Mouse (Mus musculus) frontal cortex, postnatal 10 days (tissue): ENCODE measurements around the gene Mst1r.

Experiments used
- DNase-seq, 2 experiments: peaks; one replicate each; pipeline ENCODE4 v3.0.0; 2022; ENCODE audit warnings: low spot score in 2 of 2, mixed read lengths in 1 of 2

Mst1r gene

DNA sequence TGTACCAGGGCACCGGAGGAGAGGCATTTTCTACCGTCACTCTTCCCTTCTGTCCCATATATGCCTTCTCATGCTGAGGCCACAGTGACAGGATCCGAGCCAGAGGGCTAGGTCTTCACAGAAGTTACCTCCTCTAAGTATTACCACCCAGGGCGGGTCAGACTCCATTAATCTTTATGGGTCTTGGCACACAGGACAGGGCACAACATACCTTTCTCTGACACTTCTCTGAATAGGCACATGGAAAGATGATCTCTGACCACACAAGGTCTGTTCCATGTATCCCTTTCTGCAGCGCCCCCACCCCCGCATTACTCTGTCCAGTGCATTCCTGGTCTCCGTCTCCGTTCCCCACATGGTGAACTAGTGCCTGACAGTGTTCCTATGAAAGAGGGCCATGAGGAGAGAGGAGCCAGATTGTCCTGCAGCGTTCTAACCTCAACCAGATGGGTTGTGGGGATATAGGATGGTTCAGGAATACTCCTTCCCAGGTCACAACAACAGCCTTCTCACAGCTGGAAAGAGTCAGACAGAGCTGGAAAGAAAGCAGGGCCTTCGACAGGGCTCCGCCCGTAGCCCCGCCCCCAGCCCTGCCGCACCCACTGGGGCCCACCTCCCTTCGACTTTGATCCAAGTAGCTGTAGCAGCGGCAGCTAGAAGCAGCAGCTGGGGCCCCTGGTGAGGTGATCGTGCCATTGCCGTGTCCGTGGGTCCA is at the start of gene Mst1r:
Gene Mst1r, plus strand, starts transcription at position 622 of the 715 bp plus-strand sequence.
- no peak for DNase-seq

DNA sequence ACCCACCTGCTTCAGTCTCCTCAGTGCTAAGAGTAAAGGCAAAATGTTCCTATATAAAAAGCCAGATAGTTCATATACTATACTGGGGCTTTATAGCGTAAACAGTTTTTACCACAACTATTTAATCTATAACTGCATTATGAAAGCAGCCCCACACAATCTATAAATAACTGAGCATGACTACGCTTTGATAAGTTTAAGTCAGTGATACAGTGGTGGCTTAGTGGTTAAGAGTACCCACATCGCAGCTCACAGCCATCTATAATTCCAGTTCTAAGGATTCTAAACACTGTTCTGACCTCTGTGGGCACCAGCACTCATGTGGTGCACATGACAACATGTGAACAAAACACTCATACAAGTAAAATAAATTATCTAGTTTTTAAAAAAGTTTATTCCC is 48.3 kb upstream of the Mst1r start:
- no peak for DNase-seq

DNA sequence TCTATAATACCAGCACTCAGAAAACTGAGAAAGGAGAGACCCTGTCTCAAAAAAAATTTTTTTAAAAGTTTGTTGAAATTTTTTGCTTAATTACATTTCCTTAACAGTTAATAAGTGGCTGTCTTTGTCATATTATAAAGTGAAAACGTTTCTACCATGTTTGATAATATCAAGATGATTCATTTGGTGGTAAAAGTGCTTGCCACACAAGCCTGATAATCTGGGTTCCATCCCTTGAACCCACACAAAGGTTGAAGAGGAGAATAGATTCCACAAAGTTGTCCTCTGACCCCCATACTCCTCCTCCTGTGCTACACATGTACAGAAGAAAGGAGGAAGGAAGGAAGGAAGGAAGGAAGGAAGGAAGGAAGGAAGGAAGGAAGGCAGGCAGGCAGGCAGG is 42.2 kb upstream of the Mst1r start:
- no peak for DNase-seq

DNA sequence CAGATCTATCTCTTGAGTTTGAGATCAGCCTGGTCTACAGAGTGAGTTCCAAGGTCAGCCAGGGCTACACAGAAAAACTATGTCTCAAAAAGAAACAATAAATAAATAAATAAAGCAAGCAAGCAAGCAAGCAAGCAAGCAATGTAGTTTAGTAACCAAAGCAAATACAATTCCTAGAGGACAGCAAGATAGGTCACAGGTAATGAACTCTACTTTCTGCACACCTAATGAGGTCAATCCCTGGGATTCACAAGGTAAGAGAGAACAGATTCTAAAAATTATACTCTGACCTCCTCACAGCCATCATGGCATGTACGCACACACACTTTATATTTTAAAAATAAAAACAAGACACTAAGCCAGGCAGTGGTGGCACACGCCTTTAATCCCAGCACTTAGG is 40.6 kb upstream of the Mst1r start:
- no peak for DNase-seq

DNA sequence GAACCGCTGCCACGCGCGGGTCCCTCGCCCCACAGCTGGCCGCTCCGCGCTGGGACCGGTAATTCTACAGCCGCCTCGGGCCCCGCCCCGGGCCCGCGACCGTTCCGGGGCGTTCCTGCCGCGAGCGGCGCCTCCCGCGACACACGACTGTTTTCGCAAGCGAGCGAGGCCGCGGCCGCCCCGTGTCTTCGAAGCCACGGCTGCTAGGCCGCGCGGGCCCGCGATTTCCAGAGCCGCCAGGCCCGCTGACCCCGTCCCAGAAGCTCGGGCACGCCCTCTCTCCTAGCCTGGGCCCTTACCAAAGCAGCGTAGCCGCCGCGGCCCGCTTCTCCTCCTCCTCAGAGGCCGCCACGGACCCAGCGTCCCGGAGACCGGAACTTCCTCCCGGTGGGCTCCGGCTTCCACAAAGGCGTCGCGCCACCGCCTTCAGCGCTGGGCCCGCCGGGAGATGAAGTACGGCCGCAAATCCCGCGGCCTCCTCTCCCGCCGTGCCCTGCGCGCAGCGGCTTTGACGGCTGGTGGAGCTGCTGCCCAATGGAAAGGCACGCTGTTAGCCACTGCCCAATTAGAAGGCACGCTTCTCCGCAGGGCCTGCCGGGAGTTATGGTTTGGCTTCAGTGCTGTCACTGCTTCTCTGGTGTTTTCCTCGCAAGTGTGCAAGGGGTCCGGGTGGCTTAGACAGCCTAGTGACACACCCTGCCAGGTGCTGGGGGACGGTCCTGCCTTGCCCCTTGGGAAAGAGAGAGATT is 34.1 kb upstream of the Mst1r start:
- DNase-seq, result peak; percentile 92 to 95

DNA sequence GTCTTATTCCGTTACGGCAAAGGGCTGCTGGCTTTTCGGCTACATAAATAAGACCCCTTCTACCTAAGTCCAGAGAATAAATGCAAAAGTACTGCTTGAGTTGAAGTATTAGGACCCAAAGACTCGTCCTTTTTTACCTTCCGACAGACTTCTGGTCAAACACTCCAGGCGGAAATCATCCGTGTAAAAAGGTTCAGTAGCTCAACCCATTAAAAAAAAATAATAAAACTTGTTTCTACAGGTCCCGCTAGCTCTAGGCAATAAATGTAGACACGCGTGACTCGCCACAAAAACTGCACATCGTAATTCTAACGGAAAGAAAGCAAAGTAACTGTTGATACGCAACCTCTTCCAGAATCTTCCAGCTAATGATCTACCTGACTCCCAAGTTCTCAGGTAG is 33.5 kb upstream of the Mst1r start, which contains the start of gene Rbm6:
Gene Rbm6, minus strand, starts transcription at position 101 of the 400 bp plus-strand sequence.
- no peak for DNase-seq

DNA sequence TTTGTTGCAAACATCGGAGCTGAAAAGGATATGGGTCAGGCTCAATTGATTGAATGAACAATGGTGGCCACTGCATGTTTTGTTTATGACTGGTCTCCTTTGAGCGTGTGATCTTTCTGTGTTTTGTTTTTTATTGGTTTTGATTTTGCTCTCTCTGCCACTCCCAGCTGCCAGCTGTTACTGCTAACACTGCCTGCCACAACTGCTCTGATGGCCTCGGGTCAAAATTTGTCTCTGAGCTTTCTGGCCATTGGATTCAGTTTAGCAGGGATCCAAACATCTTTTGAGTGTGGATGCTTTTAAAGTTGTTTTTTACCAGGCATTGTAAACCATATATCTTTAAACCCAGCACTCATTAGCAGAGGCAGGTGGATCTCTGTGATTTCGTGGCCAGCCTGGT is 26.3 kb upstream of the Mst1r start:
- no peak for DNase-seq

DNA sequence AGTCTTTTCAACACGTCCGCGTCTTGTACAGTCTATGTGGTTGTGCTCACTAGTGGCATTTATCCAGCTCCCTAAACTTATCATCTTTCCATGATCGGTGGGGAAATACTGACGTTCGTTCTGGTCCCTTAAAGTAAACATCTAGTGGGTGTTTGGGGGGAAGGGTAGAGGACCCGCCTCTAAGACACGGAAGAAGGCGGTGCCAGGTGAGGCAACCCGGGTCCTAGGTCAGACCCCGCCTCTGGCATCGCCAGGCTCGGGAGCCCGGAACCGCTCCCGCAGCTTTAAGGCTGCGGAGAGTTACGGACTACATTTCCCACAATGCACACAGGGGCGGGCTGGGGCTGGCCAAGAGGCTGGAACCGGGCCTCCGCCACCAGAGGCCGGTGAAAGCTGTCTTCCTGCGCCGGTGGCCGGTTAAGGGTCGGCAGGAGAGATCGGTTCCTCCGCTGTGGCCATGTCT is 18.8 kb upstream of the Mst1r start, which contains the start of gene Mon1a:
Gene Mon1a, plus strand, starts transcription at position 348 of the 463 bp plus-strand sequence.
- peak; percentile 45 to 78 for DNase-seq

DNA sequence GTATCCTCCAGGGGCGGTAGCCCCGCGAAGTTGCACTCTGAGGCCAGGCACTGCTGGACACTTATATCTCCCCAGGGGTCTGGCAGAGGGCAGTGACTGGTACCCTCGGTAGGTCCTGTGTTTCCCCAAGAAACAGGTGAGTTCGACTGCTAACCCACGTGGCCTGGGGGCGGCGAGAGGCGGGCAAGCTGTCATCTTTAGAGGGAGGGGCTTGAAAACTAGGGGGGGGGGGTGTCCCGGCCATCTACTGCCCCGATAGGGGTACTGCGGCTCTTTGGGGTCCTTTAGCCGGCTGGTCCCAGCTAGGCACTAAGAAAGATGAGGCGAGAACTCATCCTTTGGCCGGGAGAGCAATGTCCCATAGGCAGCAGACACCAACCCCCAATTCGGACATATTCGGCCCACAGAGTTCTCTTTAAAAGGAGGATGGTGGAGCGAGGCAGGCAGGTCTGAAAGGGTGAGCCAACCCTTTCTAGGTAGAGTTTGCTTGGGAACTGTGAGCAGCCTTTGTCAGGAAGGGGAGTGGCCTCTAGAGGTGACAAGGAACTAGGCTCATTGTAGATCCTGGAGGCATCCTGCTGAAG is 18.3 kb upstream of the Mst1r start:
- peak in 1 of 2 experiments; percentile 40 for DNase-seq

DNA sequence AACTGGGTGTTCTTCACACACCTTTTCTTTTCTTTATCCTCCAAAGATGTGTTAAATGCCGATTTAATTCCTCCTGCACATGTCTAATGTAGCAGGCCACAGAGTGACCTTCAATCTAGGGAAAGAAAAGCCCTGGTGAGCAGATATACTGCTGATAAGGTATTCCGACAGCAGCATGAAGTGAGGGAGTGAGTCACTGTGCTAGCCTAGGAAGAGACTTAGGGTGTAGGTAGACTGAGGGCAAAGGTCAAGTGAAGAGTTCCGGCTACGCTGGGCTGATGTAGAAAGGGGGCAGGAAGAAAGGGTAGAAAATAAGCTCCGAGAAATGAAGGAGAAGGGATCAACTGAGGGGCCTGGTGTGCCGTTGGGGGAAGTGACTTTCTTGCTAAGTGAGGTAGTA is 16.4 kb upstream of the Mst1r start:
- no peak for DNase-seq

DNA sequence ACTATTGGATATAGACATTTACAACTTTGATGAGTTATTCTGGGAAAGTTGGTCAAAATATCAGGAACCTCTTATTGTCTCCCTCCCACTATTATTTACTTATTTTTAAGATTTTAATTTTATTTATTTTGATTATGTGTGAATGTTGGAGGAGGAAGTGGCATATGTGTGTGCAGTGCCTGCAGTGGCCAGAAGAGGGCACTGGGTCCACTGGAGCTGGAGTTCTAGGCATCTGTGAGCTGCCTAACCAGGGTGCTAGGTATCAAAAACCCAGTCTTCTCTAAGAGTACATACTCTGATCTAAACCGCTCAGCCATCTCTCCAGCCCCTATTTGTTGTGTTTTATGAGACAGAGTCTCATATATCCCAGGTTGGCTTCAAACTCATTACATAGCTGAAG is 15.7 kb upstream of the Mst1r start:
- no peak for DNase-seq

DNA sequence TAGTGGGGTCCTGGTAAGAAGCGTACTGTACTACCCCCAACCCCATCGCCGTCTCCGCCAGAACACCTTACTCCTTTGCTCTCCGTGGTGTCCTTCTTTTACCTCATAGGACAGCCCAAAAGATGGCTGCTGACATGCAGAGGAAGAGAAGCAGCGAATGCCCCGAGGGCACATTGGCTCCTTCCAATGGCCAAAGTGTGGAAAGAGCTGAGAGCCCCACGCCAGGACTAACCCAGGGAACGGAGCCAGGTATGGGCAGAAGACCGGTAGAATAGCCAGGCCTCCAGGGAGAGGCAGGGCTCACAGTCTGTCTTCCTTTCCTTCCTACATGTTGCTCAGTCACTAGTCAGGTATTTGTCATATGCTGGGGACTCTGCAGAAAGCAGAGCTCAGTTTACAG is 8.1 kb upstream of the Mst1r start:
- DNase-seq, result no peak

DNA sequence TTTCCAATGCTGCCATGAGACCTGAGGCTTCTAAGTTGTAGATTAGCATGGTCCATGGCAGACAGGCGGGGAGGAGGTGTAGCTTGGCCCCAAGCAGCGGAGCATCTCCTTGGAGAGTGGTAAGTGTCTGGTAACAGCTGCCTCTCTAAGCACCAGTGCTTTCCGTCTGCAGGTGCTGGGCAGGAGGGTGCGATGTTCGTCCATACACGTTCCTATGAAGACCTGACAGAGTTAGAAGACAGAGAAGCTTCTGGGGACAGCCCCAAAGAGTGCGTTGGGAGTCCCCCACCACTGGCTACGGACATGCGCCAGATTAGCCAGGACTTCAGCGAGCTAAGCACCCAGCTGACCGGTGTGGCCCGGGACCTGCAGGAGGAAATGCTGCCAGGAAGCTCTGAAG is 6.8 kb upstream of the Mst1r start:
- DNase-seq, result no peak

DNA sequence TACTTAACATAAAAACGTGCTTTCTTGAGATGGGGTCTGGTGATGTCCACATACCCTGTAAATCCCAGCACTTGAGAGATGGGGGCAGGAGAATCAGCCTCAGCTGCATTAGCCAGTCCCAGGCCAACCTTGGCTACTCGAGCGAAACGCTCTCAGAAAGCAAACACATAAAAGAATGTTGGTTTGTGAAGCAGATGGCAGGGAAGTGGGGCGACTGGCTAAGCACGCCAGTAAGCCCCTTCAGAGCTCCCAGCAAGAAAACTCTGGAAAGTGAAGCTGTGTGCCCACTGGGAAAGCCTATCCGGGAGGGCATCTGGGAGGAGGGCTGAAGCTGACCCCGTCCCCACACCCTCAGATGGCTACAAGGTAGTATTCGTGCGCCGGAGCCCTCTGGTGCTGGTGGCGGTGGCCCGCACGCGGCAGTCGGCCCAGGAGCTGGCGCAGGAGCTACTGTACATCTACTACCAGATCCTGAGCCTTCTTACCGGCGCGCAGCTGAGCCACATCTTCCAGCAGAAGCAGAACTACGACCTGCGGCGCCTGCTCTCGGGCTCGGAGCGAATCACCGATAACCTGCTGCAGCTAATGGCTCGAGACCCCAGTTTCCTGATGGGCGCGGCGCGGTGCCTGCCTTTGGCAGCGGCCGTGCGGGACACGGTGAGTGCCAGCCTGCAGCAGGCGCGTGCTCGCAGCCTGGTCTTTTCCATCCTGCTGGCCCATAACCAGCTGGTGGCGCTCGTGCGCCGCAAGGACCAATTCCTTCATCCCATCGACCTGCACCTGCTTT is 5.6 kb upstream of the Mst1r start:
- DNase-seq, result peak; percentile 70 to 80

DNA sequence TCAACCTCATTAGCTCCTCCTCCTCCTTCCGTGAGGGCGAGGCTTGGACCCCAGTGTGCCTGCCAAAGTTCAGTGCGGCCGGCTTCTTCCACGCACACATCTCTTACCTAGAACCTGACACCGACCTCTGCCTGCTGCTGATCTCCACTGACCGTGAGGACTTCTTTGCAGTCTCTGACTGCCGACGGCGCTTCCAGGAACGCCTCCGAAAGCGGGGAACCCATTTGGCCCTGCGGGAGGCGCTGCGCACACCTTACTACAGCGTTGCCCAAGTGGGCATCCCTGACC is 5.1 kb upstream of the Mst1r start:
- DNase-seq, result no peak

DNA sequence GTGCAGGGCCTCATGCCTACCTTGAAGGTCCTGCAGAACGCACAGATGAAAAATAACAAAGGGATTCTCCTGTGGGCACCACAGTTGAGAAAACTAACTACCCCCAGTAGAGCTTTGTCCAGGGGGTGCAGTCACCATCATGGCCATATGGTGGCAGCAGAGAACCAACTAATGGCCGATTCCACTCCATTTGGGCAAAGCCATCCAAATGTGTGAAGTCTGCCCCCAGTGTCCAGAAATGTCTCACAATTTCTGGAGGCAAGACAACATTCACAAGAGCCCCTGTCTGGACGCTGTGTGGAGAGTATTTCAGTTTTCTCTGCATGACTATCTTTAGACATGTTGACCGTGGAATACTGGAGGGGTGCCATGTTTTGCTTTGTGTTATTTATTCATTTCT is 1.9 kb upstream of the Mst1r start:
- DNase-seq, result peak; percentile 64 to 85

DNA sequence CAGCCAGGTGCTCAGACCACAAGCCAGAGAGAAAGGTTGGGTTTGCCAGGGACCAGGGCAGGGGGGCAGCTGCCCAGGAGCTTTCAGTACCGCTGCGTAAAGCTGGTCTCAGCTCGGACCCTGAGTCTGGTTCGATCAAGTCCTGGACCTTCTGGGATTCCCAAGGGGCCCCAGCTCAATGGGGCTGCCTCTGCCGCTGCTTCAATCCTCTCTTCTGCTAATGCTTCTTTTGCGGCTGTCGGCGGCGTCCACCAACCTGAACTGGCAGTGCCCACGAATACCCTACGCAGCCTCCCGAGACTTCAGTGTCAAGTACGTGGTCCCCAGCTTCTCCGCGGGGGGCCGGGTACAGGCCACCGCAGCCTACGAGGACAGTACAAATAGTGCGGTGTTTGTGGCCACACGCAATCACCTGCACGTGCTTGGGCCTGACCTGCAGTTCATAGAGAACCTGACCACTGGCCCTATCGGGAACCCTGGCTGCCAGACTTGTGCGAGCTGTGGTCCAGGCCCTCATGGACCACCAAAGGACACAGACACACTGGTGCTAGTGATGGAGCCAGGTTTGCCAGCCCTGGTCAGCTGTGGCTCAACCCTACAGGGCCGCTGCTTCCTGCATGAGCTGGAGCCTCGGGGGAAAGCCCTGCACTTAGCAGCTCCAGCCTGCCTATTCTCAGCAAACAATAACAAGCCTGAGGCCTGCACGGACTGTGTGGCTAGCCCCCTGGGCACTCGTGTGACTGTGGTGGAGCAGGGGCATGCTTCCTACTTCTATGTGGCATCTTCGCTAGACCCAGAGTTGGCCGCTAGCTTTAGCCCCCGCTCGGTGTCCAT is 511 bp downstream of the Mst1r start:
- no peak for DNase-seq

DNA sequence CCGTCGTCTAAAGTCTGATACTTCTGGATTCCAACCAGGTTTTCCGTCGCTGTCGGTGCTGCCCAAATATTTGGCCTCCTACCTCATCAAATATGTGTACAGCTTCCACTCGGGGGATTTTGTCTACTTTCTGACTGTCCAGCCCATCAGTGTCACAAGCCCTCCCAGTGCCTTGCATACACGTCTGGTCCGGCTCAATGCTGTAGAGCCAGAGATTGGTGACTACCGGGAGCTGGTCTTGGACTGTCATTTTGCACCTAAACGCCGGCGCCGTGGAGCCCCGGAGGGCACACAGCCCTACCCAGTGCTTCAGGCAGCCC is 1.1 kb downstream of the Mst1r start:
- no peak for DNase-seq

DNA sequence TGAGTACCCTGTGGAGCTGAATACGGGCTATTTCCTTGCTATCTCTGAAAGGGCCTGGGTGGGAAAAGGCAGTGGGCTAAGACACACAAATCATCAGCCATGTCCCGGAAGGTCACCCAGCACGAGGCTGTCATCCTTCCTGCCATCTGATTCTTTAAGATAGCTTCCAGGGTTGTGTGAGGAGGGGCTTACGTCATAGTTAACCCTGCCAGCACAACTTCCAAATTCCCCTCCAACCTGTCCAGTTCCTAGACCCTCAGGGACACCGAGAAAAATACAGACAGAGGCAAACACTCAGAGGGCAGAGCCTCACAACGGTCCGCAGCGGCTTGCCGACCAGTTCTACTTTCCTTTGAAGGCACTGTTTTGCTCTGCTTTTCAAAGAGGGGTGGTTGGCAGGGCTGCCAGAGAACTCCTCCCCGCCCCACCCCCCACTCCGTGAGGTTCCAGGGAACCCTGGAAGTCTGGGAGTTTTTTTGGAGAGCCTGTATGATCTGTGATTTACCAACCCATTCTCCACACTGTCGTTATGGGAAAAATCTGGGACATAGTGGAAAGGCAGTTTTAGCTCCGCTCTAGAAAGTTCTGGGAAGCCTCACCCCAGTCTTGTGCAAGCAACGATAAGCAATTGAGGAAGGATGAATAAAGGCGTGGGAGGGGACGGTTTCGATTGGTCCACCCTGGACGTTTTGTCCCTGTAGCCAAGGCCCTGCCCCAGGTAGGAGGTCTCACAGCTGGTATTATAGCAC is 1.9 kb downstream of the Mst1r start:
- DNase-seq, result no peak

DNA sequence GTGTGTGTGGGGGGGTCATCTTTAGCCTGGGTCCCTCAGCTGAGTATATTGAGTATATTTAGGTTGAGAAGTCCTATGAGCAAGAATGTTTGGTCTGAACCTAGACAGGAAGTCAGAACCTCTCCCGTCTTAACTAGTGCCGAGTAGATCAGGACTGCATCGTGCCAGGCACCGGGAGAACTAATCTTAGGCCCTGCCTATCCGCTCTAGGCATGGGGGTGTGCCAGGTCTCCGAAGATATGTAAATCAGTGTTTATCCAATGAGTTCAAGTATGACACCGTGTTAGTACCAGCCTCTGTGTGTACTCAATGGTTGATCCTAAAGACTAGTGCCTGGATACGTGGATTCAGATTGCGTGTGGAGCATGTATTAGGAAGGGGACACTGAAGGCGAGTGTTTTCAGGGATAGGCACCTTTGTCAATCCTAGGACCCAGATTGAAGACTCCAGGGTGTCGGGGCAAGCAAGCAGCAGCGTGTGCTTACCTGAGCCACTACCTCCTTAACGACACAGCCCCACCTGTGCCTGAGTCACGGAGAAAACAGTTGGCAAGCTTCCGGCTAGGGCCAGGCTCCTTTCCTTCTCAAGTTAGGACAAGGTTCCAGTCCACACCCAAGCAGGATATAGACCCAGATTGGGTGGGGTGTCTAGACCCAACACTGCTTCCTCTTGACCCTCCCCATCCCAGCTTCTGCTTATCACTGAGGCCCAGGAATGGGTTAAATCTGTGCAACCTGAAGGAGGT is 3.5 kb downstream of the Mst1r start:
- DNase-seq, result no peak
